Mouse (Mus musculus): ENCODE measurements around the gene Tepsin. TPM values are rescaled to one million over a fixed set of nuclear protein-coding genes. Genes with fewer than 3 reads are reported as not detected.

Tepsin gene
- total RNA-seq, 1 experiment from 2014 or later: 10.7 TPM

DNA sequence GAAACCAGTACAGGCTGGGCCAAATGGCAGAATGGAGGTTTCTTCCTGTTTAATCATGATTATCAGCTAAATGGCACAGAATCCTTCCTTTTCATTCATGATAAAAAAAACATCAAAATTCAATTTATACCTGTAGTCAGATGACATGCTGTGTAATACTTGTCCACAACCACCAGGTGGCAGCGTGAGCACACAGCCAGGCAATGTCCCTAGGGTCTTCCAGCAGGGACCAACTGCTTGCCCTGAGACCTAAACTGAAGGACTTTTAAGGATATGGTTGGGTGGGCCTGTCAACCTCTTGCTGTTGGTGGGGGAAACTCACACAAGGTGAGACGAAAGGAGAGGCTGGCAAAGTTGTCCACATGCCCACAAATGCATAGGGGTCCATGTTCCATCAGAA lies 12.5 kb upstream of the Tepsin start:
- peak; percentile 74 for DNase-seq

DNA sequence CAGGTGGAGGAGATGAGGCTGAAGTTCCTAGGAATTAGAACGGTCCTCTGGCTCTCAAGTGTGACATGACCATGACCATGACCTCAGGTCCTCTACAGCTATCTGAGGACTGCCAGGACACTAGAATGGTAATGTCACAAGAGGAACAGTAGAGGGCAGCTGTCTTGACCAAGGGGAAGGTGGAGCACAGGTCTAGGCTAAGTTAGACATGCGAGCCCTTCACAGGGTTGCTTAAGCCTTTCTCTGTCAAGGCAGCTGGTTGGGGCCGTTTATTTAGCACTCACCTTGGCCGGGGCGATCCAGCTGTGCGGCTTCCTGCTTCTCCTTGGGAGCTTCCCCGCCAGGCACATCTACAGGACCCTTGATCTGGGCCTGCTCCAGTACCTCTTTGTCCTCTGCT lies 12.0 kb upstream of the Tepsin start:
- DNase-seq: no peak

DNA sequence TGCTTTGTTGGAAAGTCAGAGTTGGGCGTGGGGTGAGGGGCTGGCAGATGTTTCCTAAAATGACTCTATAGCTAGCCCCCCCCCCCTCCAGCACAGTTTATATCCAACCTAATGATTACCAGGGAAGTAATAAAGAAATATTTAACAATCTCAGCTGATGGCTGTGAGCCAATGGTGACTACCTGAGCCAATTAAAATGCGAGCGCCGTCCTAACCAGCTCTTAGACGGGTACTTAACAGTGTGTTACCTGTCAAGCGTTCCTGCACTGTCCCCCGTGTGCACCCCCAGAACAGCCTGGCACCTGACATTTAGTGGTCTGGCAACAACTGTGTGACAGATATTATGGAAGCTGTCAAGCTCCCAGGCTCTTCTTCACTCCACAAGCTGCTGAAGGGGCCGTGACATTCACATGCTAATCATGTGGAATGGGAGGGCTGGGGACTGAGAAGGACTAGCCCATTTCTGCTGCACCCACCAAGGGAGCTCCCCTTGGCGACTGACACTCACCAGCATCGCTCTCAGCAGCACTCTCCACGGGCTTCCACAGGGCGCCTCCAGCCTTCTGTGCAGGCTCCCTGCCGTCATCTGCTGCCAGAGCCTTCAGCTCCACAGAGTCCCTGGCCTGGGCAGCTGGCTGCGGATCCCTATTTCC lies 11.2 kb upstream of the Tepsin start:
- no peak for DNase-seq

DNA sequence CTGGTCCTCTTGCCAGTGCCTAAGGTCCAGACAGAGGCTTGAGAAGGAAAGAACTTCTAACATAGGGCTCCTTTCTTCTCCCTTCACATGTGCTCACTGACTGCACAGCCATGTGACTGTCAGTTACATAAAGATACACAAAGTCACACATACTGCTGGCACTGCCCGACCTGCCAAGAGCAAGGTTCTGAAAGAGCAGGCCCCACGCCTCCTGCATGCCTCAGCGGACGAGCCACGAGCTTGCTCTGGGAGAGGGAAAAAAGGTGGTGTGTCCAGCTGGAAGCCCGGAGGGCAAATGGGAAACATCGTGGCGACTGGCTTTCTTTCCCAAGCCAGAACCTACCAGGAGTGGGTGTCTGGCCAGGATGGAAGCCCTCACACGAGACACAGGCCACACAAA lies 9.3 kb upstream of the Tepsin start:
- no peak for DNase-seq

DNA sequence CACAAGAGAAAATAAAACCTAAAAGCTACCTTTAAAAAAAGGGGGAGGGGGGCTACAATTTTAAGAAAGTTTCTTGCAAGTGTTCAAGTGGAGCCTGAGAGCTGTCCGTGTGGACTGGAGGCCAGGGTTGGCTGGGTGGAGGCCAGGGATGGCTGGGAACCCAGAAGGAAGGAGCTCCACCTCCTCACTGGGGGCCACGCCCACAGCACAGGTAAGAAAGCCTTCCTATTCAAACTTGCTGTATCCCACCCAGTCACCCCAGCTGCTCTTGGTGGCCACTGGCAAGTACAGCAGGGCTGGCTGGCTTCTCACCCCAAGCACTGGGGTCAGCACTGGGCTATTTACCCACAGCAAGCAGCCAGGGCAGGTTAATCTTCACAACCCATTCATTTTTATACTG lies 8.5 kb upstream of the Tepsin start:
- no peak for DNase-seq

DNA sequence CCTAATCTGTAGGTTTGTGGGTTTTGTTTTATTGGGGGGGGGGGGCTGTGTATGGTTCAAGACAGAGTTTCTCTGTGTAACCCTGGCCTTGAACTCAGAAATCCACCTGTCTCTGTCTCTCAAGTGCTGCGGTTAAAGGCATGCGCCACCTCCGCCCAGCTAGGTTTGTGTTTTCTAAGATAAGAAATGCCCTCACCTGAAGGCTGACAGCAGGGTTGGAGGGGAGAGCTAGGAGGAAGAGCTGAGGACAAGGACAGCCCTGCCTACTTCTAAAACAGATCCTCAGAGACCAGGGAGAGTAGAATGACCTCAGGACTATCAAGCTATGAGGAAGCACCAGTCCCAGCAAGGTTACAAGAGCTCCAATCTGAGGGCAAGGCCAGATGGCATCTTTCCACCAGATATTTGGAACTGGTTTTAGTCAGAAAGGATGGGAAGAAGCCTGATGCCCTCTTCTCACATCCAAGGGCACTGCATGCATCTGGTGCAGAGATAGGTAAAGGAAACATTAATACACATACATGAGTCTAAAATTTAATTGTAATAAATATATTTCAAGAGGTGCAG lies 5.0 kb upstream of the Tepsin start:
- peak; percentile 57 for DNase-seq

DNA sequence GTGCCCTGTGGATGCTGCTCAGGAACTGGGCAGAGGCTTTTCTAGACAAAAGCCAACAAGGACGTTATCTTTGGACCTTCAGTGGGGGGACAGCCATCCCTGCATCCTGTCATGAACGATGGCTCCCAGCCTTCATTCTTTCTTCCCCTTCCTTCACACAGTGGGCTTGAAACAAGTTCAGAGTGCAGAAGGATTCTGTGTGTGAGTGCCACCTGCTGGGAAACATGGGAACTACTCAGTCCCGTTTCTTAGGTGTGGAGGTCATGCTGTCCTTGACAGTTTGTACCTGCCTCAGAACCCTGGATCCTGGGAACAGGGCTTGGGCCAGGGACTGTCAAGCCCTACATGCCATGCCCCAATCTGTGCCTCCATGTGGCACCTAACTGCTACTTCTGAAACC lies 2.5 kb upstream of the Tepsin start:
- DNase-seq: peak; percentile 73

DNA sequence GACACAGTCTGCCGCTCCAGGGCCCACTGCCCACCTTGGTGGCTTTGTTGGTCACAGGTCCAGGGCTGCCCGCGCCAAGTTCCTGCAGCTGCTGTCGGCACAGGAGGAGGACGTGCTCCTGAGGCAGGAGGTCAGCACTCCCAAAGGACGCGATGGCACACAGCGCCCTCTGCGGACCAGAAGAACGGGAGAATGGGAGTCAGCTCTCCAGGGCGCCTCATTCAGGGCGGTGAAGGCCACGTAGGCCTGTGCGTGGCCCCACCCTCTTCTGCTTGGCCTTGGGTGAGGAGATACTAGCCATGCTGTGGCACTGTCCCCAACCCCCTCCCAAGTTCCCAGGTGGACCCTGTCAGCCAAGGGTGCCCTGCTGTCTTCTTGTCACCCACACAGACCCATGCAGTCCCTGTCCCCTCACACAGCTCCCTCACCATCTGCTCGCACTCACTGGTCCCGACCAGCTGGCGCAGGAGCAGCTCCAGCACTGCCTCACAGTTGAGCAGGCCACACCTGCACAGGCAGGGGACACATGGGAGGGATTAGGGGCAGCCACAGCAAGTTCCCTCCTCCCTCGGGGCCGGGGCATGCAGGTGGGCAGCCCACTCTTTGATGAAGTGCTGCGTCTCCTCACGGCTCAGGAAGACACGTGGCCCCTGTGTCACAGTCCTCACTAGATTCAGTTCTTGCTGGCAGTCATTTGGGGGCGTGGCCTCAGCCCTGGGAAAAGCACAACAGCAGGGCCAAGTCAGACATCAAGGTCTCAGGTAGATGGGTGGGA lies 5.5 kb downstream of the Tepsin start:
- DNase-seq: peak; percentile 87

DNA sequence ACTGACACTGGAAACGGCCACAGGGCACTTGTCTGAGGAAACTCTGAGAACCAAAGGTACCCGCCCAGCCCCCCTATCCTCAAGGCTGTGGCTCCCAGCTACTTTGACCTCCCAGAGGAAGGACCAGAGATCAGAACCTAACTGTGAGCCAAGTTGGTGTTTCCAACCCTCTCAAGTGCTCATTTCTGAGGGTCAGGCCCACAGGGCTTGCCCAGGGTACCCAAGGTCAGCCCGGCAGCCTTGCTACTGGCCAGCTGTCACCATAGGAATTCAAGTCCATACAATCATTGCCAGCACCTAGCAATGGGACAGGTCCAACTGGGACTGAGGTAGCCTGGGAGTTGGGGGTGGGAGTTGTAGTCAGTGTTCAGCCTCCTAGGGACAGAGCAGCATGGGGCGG lies 7.9 kb downstream of the Tepsin start:
- DNase-seq: peak; percentile 51

DNA sequence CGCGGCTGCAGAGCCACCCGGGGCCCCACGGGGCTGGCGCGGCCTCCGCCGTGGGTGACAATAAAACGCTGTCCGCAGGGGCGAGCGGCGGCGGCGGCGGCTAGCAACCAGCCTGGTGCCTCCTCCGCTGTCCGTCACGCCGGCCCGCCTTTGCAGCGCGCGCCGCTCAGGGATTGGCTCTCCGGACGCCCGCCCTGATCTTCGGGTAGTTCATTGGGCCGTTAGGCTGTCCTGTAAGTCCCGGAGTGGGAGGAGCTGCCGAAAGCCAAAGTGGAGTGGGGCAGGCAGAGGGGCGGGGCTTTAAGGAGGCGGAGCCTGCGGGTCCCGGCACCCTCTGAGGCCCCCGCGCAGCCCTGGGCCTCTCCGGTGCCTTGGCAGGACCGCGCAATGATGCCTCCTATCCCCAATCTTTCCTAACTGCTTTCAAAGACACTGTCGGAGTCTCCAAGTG lies 11.8 kb downstream of the Tepsin start, which contains the start of gene Cep131:
Gene Cep131, minus strand, starts transcription at position 126 of the 451 bp plus-strand sequence.
- DNase-seq: peak; percentile 99

DNA sequence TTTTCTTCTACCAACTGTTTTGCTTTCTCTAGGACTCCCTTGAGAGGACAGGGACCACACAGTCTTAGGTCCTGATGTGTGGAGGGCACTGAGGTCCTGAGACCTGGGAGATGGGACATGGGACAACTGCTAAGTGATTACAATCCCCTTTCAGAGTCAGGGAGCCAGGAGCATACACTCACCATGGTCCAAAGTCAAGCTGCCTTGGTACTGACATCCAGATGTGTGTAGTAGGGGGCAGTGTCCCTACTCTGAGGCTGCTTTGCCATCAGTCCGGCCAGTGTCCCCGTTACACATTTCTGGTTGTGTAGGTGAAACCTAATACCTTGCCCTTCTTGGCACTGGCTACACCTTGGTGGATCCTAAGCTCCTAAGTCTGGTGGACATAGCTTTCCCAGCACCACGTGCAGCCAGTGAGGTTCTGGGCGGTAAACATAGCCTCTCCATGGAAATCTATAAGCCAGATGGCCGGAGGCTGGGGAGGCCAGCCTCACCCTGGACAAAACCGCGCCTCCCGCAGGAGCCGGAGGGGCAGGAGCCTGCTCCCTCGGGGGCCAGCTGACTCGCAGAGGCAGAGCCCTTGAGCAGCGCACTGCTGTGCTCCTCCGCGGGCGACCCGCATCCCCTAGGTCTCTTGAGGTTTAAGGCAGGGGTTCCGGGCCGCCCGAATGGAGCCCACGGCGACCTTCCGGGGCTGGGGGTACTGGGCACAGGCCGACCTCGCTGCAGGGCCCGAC lies 12.5 kb downstream of the Tepsin start:
- DNase-seq: peak; percentile 69

DNA sequence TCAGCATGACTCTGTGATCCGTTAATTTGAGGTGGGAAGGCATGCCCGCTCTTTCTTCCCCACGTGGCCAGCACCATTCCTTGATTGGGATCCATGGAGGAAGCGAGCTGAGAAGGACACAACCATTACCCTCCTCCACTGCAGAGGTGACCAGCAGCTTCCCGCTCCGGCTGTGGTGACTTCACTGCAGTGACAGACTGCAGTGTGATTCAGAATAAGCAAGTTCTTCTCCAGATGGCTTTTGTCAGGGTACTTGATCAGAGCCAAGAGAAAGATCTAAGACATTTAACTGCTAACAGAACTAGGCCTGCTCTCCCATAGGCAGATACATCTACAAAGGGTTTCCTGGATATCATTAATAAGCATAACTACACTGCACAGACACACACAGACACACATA lies 18.2 kb downstream of the Tepsin start:
- no peak for DNase-seq

DNA sequence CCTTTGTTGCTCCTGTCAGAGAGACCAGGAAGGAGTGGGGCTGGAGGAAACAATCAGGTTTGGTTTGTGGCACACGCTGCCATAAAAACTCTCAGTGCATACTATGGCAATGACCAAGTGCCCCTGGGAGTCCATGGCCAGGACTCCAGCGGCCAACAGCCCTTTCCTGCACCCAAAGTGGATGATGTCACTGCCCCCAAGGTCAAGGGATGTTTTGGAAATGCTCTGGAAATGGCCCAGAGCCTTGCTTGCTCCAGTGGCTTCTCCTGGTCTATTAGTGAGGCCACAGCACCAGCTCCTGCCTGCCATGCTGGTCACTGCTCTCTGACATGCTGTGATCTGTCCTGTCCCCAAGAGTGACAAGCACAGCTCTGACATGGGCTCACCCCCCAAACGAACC lies 22.3 kb downstream of the Tepsin start:
- peak; percentile 85 for DNase-seq

DNA sequence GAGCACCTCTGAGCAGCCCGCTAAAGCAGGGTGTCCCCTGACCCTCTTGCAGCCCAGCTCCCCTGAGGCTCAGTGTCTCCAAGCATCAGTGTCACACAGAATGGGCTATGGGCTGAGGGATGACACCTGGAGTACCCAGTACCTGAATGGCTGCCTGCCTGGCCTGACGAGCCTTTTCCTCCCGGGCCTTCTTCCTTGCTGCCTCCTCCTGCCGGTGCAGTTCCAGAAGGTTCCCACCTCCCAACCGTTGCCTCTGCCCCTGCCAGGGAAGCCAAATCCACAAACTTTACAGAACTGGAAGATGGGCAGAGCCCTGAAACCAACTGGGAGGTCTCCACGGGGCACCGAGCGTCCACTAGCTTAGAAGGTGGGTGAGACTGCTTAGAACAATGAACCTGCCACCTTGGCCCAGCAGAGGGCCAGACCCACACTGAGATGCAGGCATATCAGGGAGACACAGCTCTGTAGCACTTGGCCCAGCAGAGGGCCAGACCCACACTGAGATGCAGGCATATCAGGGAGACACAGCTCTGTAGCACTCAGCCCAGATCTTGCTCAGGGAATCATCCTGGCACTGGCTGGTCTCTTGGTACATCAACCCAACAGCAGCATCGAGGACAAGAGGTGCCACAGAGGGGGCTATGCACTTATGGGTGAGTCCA lies 25.4 kb downstream of the Tepsin start:
- no peak for DNase-seq

DNA sequence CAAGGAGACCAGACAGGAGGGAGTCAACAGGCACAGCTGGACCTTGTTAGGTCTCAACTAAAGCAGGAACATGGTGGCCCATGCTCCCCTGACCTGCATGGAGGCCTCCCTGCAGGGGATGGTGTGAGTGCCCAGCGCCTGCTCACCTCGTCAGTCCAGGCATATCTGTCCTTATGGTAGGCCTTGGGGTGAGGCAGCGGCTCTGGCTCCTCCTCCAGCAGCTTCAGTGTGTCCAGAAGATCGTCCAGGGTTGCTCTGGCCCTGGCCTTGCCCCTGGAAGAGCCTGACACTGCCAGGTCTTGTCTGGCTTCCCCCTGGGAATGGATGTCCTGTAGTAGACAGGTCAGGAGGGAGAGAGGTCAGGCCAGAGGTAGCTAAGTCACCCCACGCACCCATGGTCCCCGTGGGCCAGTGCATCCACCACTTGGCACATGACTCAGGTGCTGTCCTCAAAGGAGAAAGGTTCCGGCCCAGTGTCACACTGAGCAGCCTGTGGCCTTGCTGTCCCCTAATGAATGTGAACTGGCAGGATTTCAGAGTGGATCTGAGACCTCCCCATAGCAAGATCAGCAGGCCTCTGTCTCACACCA lies 26.7 kb downstream of the Tepsin start:
- DNase-seq: peak; percentile 73

DNA sequence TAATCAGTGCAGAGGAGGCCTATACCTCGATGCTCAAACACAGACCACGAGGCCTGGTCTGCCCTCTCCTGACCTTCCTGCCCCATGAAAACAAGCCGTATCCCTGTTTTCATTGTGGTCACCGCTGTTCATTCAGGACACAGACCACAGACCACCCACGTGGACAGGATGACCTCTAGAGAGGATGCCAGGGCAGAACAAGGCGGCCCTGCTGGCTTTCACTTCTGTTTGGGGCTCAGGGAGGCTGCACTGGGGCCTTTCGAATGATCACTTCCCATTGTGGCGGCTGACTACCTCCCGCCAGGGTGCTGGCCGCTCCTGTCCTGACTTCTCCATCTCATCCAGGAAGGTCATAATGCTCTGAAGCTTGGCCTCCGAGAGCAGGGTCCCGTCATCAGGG lies 27.5 kb downstream of the Tepsin start:
- no peak for DNase-seq

DNA sequence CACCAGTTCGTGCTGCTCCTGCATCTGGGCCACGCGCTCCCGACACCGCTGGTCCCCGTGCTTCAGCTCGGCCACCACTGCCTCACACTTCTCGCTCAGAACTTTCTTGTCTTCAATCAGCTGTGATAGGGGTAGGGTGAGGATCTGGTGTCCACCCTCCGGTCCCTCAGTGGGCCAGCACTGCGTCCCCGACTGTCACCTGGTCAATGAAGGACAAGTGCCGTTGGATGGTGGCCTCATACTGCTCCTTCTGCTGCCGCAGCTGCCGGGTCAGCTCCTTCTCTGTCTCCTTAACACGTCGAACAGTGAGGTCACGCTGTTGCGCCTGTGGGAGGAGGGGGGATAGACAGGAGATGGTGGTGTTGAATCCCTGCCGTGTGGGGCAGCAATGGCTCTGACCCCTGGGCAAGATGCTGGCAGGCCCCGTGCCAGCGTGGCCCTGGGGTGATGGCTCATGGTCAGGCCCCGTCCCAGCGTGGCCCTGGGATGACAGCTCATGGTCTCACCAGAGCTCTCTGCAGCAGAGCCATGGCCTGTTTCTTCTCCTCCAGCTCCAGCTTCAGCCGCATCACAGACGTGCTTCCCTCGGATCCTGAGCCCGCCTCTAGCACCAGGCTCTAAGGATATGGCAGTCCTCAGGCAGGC lies 28.1 kb downstream of the Tepsin start:
- peak; percentile 84 for DNase-seq

DNA sequence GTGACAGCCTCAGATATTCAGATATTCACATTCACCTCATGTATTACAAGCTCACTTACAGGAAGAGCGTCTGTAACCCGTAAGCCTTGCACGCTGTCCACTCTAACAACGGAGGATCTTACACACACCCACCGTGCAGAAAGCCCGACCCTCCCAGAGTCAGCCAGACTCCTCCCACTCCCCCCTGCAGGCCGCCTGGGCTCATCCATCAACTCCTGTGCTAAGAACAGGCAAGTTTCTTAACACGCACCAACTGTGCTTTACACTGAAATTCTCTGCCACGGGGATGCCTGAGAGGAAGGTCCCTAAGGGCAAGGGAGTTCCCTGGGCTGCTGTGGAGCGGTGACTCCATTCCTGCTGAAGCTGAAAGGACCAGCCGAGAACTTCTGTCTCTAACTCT lies 29.3 kb downstream of the Tepsin start:
- no peak for DNase-seq

DNA sequence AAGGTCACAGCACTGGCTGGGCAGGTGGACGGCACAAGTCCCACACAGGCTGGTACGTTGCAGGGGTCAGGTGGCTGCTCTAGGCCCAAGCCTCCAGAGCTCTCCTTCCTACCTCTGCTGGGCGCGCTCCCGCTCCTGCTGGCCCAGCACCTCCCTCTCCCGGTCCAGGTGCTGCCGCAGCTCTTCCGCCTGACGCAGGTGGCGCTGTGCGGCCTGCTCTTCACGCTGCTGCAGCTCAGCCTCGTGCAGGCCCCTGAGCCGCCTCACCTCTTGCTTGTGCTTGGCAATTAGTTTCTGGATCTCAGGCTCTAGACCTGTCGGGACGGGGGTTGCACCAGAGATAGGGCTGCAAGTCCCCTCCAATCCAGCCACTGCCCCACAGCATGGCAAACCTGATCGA lies 30.7 kb downstream of the Tepsin start:
- DNase-seq: no peak

DNA sequence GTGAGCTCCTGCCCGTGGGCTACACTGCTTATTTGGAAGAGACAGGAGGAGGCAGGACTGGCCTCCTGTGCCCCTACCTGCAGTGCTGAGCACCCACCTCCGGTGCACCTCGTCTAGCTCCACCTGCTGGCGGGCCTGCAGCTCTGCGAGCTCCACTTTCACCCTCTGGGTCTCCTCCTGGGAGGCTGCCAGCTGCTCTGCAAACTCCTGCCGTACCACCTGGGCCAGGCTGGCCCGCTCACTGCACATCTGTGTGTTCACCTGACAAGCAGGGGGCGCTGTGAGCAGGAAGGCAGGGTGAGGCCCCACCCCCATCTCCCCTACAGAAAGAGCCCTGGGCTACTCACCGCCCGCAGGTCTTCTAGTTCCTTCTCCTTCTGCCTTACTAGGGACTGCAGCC lies 33.2 kb downstream of the Tepsin start:
- peak; percentile 78 for DNase-seq

DNA sequence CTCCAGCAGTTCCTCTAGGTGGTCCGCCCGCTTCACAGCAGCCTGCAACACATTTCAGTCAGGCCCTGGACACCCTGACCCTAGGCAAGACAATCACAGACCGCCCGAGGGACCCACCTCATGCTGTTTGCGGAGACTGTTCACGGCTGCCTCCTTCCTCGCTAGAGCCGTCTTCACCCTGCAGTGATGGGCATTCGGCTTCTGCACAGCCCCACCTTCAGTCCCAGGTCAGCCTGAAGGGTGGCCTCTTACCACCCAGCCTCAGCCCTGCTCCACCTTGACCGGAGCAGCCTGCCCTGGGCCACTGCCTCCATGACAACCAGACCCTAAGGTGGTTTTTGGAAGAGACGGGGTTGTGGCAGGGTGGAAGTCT lies 33.9 kb downstream of the Tepsin start:
- no peak for DNase-seq
